Mouse (Mus musculus): ENCODE measurements around the gene Rbm38.

- TF ChIP-seq CTCF (IDR thresholded peaks at IDR 0.05; ENCODE audit: control insufficient read depth, insufficient read depth, low read length) (no peak), POLR2A (IDR thresholded peaks at IDR 0.05; ENCODE audit: borderline replicate concordance, control insufficient read depth, low read depth, low read length) (no peak)
Measured at GRCm38 (mm10) chr2:173060450-173060849, 40.2 kb downstream of the Rbm38 start.

All from bone marrow, adult 2 months (tissue).